Mouse (Mus musculus): Measurements from ENCODE around the gene Lsamp.

- TF ChIP-seq EP300 (IDR thresholded peaks at IDR 0.05; ENCODE audit: low read depth) (no peak), CTCF (IDR thresholded peaks at IDR 0.05; ENCODE audit: low read depth) (no peak)
Measured at GRCm38 (mm10) chr16:40008800-40009199, 24.6 kb downstream of the Lsamp start.
